Mouse (Mus musculus) spleen, embryonic (tissue): Measurements from ENCODE around the gene Pitpnm3.

ENCODE experiments used
- CTCF ChIA-PET: fragments of 350-600 bp; sonication (Branson Sonifier 250); formaldehyde crosslinking; loops from one replicate; lab custom pipeline; 2022; lab: Charles Lee

The Pitpnm3 gene

GRCm38 (mm10) chr11:72095994-72096393, 39.6 kb downstream of the Pitpnm3 start:
- CTCF ChIA-PET = no interaction called here

- CTCF ChIA-PET = no interaction called here
These were observed 41.1 kb downstream of the Pitpnm3 start for GRCm38 (mm10) chr11:72094442-72094841.

- CTCF ChIA-PET = no interaction called here
These were observed 43.2 kb downstream of the Pitpnm3 start for GRCm38 (mm10) chr11:72092390-72092789.

- CTCF ChIA-PET = no interaction called here
These were observed 49.1 kb downstream of the Pitpnm3 start for GRCm38 (mm10) chr11:72086251-72087046.

- CTCF ChIA-PET = no interaction called here
These were observed 51.2 kb downstream of the Pitpnm3 start for GRCm38 (mm10) chr11:72084337-72084736.

GRCm38 (mm10) chr11:72082601-72083000, 53.0 kb downstream of the Pitpnm3 start:
- CTCF ChIA-PET = no interaction called here

- CTCF ChIA-PET = no interaction called here
These were observed 55.1 kb downstream of the Pitpnm3 start for GRCm38 (mm10) chr11:72080461-72080860.

- CTCF ChIA-PET = no interaction called here
These were observed 56.9 kb downstream of the Pitpnm3 start for GRCm38 (mm10) chr11:72078647-72079046.

GRCm38 (mm10) chr11:72078056-72078455, 57.5 kb downstream of the Pitpnm3 start:
- CTCF ChIA-PET = no interaction called here

GRCm38 (mm10) chr11:72074230-72074629, 61.3 kb downstream of the Pitpnm3 start:
- CTCF ChIA-PET = no interaction called here

GRCm38 (mm10) chr11:72072331-72072905, 63.2 kb downstream of the Pitpnm3 start:
- CTCF ChIA-PET = no interaction called here

GRCm38 (mm10) chr11:72070733-72071132, 64.8 kb downstream of the Pitpnm3 start:
- CTCF ChIA-PET = no interaction called here

- CTCF ChIA-PET = no interaction called here
These were observed 67.6 kb downstream of the Pitpnm3 start for GRCm38 (mm10) chr11:72068026-72068425.

GRCm38 (mm10) chr11:72067326-72067725, 68.3 kb downstream of the Pitpnm3 start:
- CTCF ChIA-PET = no interaction called here

GRCm38 (mm10) chr11:72066330-72066729, 69.2 kb downstream of the Pitpnm3 start:
- CTCF ChIA-PET = no interaction called here

- CTCF ChIA-PET = no interaction called here
These were observed 70.5 kb downstream of the Pitpnm3 start for GRCm38 (mm10) chr11:72065103-72065502.

- CTCF ChIA-PET = interaction anchor here (0.5 kb wide), 1 partner anchor 1007 kb away, joined by 7 read pairs; no protein-coding TSS in a partner anchor
These were observed 71.2 kb downstream of the Pitpnm3 start for GRCm38 (mm10) chr11:72064414-72064813.

- CTCF ChIA-PET = no interaction called here
These were observed 74.4 kb downstream of the Pitpnm3 start for GRCm38 (mm10) chr11:72061093-72061620.

GRCm38 (mm10) chr11:72060416-72060815, 75.2 kb downstream of the Pitpnm3 start:
- CTCF ChIA-PET = no interaction called here

- CTCF ChIA-PET = no interaction called here
These were observed 78.4 kb downstream of the Pitpnm3 start for GRCm38 (mm10) chr11:72057166-72057565.

GRCm38 (mm10) chr11:72055176-72055575, 80.4 kb downstream of the Pitpnm3 start:
- CTCF ChIA-PET = interaction anchor here (0.6 kb wide), 1 partner anchor 106 kb away, joined by 3 read pairs; no protein-coding TSS in a partner anchor

GRCm38 (mm10) chr11:72052636-72053035, 82.9 kb downstream of the Pitpnm3 start:
- CTCF ChIA-PET = interaction anchor here (0.6 kb wide), 1 partner anchor 31 kb away, joined by 3 read pairs; no protein-coding TSS in a partner anchor

- CTCF ChIA-PET = interaction anchor here (0.6 kb wide), 1 partner anchor 31 kb away, joined by 3 read pairs; no protein-coding TSS in a partner anchor
These were observed 83.4 kb downstream of the Pitpnm3 start for GRCm38 (mm10) chr11:72052221-72052620.
